Mouse (Mus musculus): ENCODE data around the gene Nagk. TPM values are rescaled to one million over a fixed set of nuclear protein-coding genes. Genes with fewer than 3 reads are reported as not detected.
A peak's percentile ranks its signal among the peaks of the same experiment; 100 is the strongest.
"Not testable (repeated sequence)": the region's sequence is repeated elsewhere in the genome, so short reads cannot be mapped to it uniquely, and the experiment has no call there.

Nagk gene
- polyA plus RNA-seq, 1 experiment from 2014 or later, result 98.5 TPM

- Histone ChIP-seq H3K9ac (no peak overlapping the region), H3K27me3 (no peaks in the 10 kb centered on the region), H3K9me3 (no peaks in the 10 kb centered on the region), H3K36me3 (peaks cover 13% of the 10 kb centered on the region), H3K4me1 (replicated peaks) (peaks cover 3% of the 10 kb centered on the region; the same call in 1 of the 2 replicates), H3K27ac (no peak overlapping the region), H3K4me2 (no peak overlapping the region), H3K4me3 (no peak overlapping the region)
- ATAC-seq (ENCODE audit: low FRiP score), result no peak
- WGBS, result 92% methylated on average over 2 of the region's 2 CpGs
Measured at GRCm38 (mm10) chr6:83820727-83821515, 26.1 kb downstream of the Nagk start.

- no peak overlapping the region for H3K4me3 ChIP-seq
- peaks cover 8% of the 10 kb centered on the region for H3K36me3 ChIP-seq
- no peak for ATAC-seq (ENCODE audit: low FRiP score)
- H3K27me3 ChIP-seq, result no peaks in the 10 kb centered on the region
- H3K27ac ChIP-seq, result no peak overlapping the region
- H3K4me2 ChIP-seq, result no peak overlapping the region
- 51% methylated on average over 2 of the region's 2 CpGs for WGBS
- H3K4me1 ChIP-seq (replicated peaks), result peaks cover 3% of the 10 kb centered on the region; the same call in 1 of the 2 replicates
- H3K9ac ChIP-seq, result no peak overlapping the region
- no peaks in the 10 kb centered on the region for H3K9me3 ChIP-seq
Measured at GRCm38 (mm10) chr6:83821856-83822255, 27.1 kb downstream of the Nagk start.

- ATAC-seq (ENCODE audit: low FRiP score), result peak; percentile 90
- Histone ChIP-seq H3K9me3 (no peaks in the 10 kb centered on the region), H3K36me3 (no peaks in the 10 kb centered on the region), H3K4me2 (peak overlapping the region; percentile 62), H3K9ac (peak overlapping the region; percentile 80), H3K4me3 (peak overlapping the region; percentile 72), H3K27ac (peak overlapping the region; percentile 93), H3K4me1 (replicated peaks) (peaks cover 19% of the 10 kb centered on the region), H3K27me3 (no peaks in the 10 kb centered on the region)
- WGBS, result 2% methylated on average over 35 of the region's 35 CpGs
Measured at GRCm38 (mm10) chr6:83830941-83831605, 36.3 kb downstream of the Nagk start.

GRCm38 (mm10) chr6:83831606-83832123, 36.9 kb downstream of the Nagk start, which contains the start of gene Paip2b:
TSS of gene Paip2b (minus strand) at chr6:83831741.
- peak within 1 kb of the TSS; percentile 62 for H3K4me2 ChIP-seq
- H3K27me3 ChIP-seq, result no peaks in the 10 kb centered on the region
- peak within 1 kb of the TSS; percentile 93 for H3K27ac ChIP-seq
- H3K4me1 ChIP-seq (replicated peaks), result peaks cover 19% of the 10 kb centered on the region
- H3K9ac ChIP-seq, result peak within 1 kb of the TSS; percentile 80
- no peaks in the 10 kb centered on the region for H3K36me3 ChIP-seq
- no peaks in the 10 kb centered on the region for H3K9me3 ChIP-seq
- under 1% methylated on average over 37 of the region's 37 CpGs for WGBS
- ATAC-seq (ENCODE audit: low FRiP score), result peak; percentile 99
- peak within 1 kb of the TSS; percentile 72 for H3K4me3 ChIP-seq

- H3K9ac ChIP-seq, result peak overlapping the region; percentile 5; the same call in 1 of the 2 replicates
- peaks cover 19% of the 10 kb centered on the region for H3K4me1 ChIP-seq (replicated peaks)
- H3K27ac ChIP-seq, result peak overlapping the region; percentile 65
- ATAC-seq (ENCODE audit: low FRiP score); H3K27me3 ChIP-seq; H3K36me3 ChIP-seq; H3K9me3 ChIP-seq: not testable (repeated sequence)
- peak overlapping the region; percentile 20 for H3K4me3 ChIP-seq
- WGBS, result 67% methylated on average over 1 of the region's 1 CpGs
- peak overlapping the region; percentile 51 for H3K4me2 ChIP-seq
Measured at GRCm38 (mm10) chr6:83832393-83832792, 37.6 kb downstream of the Nagk start.

GRCm38 (mm10) chr6:83836826-83837225, 42.0 kb downstream of the Nagk start:
- ATAC-seq (ENCODE audit: low FRiP score), result no peak
- Histone ChIP-seq H3K9me3 (no peaks in the 10 kb centered on the region), H3K27me3 (no peaks in the 10 kb centered on the region), H3K27ac (no peak overlapping the region), H3K4me2 (no peak overlapping the region), H3K4me3 (no peak overlapping the region), H3K36me3 (no peaks in the 10 kb centered on the region), H3K4me1 (replicated peaks) (peaks cover 4% of the 10 kb centered on the region; the same call in 1 of the 2 replicates), H3K9ac (no peak overlapping the region)
- WGBS, result 70% methylated on average over 2 of the region's 2 CpGs

- H3K4me2 ChIP-seq, result no peak overlapping the region
- 97% methylated on average over 2 of the region's 2 CpGs for WGBS
- H3K9me3 ChIP-seq, result no peaks in the 10 kb centered on the region
- H3K9ac ChIP-seq, result no peak overlapping the region
- no peak for ATAC-seq (ENCODE audit: low FRiP score)
- no peaks in the 10 kb centered on the region for H3K4me1 ChIP-seq (replicated peaks)
- no peak overlapping the region for H3K4me3 ChIP-seq
- no peaks in the 10 kb centered on the region for H3K27me3 ChIP-seq
- H3K27ac ChIP-seq, result no peak overlapping the region
- H3K36me3 ChIP-seq, result no peaks in the 10 kb centered on the region
Measured at GRCm38 (mm10) chr6:83838046-83838445, 43.3 kb downstream of the Nagk start.

GRCm38 (mm10) chr6:83840086-83840485, 45.3 kb downstream of the Nagk start:
- H3K4me2 ChIP-seq, result no peak overlapping the region
- no peaks in the 10 kb centered on the region for H3K36me3 ChIP-seq
- no peaks in the 10 kb centered on the region for H3K27me3 ChIP-seq
- 89% methylated on average over 6 of the region's 6 CpGs for WGBS
- H3K4me1 ChIP-seq (replicated peaks), result no peaks in the 10 kb centered on the region
- no peak for ATAC-seq (ENCODE audit: low FRiP score)
- no peaks in the 10 kb centered on the region for H3K9me3 ChIP-seq
- H3K4me3 ChIP-seq, result no peak overlapping the region
- H3K27ac ChIP-seq, result no peak overlapping the region
- H3K9ac ChIP-seq, result no peak overlapping the region

GRCm38 (mm10) chr6:83844913-83845312, 50.1 kb downstream of the Nagk start:
- WGBS, result 89% methylated on average over 10 of the region's 10 CpGs
- Histone ChIP-seq H3K36me3 (no peaks in the 10 kb centered on the region), H3K9me3 (no peaks in the 10 kb centered on the region), H3K9ac (no peak overlapping the region), H3K4me3 (no peak overlapping the region), H3K4me2 (no peak overlapping the region), H3K27ac (no peak overlapping the region), H3K27me3 (no peaks in the 10 kb centered on the region), H3K4me1 (replicated peaks) (no peaks in the 10 kb centered on the region)
- no peak for ATAC-seq (ENCODE audit: low FRiP score)

GRCm38 (mm10) chr6:83846141-83846540, 51.4 kb downstream of the Nagk start:
- no peak overlapping the region for H3K9ac ChIP-seq
- H3K27me3 ChIP-seq, result no peaks in the 10 kb centered on the region
- WGBS, result 91% methylated on average over 2 of the region's 2 CpGs
- H3K27ac ChIP-seq, result no peak overlapping the region
- no peak for ATAC-seq (ENCODE audit: low FRiP score)
- H3K4me3 ChIP-seq, result no peak overlapping the region
- H3K36me3 ChIP-seq, result no peaks in the 10 kb centered on the region
- H3K4me1 ChIP-seq (replicated peaks), result no peaks in the 10 kb centered on the region
- no peak overlapping the region for H3K4me2 ChIP-seq
- H3K9me3 ChIP-seq, result no peaks in the 10 kb centered on the region

GRCm38 (mm10) chr6:83849446-83849845, 54.7 kb downstream of the Nagk start:
- no peak overlapping the region for H3K4me2 ChIP-seq
- no peaks in the 10 kb centered on the region for H3K9me3 ChIP-seq
- ATAC-seq (ENCODE audit: low FRiP score), result no peak
- H3K9ac ChIP-seq, result no peak overlapping the region
- H3K4me1 ChIP-seq (replicated peaks), result no peaks in the 10 kb centered on the region
- no peaks in the 10 kb centered on the region for H3K36me3 ChIP-seq
- WGBS, result 84% methylated on average over 2 of the region's 2 CpGs
- no peak overlapping the region for H3K27ac ChIP-seq
- H3K4me3 ChIP-seq, result no peak overlapping the region
- H3K27me3 ChIP-seq, result no peaks in the 10 kb centered on the region
